Mouse (Mus musculus): ENCODE results near the gene Chst4. TPM values are rescaled to one million over a fixed set of nuclear protein-coding genes. Genes with fewer than 3 reads are reported as not detected.

Chst4 gene
- polyA plus RNA-seq, 1 experiment from 2014 or later, result 1.3 TPM

GRCm38 (mm10) chr8:110004300-110004699 is 35.2 kb downstream of the Chst4 start:
- Histone ChIP-seq H3K4me3 (no peak overlapping the region), H3K9ac (no peak overlapping the region), H3K27me3 (replicated peaks) (0 out of 2 replicates have a peak, but pooled peaks cover 5% of the 10 kb centered on the region), H3K4me1 (no peaks in the 10 kb centered on the region), H3K4me2 (no peak overlapping the region), H3K36me3 (no peaks in the 10 kb centered on the region), H3K27ac (replicated peaks) (no peak overlapping the region), H3K9me3 (no peaks in the 10 kb centered on the region)
- ATAC-seq (ENCODE audit: extremely low read depth, insufficient number of reproducible peaks, low FRiP score, low TSS enrichment), result no peak
- 64% methylated on average over 5 of the region's 5 CpGs for WGBS

DNA sequence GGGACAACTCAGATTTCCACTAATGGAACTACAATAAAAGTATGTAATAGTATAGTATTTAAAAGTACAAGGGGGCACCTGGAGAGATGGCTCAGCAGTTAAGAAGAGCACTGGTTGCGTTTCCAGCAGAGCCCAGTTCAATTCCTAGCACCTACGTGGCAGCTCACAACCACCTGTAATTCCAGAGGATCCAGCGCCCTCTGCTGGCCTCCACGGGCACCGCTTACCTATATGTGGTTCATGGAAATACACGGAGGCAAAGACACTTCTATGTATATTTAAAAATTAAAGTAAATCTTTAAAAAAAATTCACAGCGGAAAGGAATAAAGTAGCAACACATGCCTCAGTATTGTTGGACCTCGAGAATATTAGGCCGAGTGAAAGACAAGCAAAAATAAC is 36.6 kb downstream of the Chst4 start:
- H3K9me3 ChIP-seq, result no peaks in the 10 kb centered on the region
- H3K27me3 ChIP-seq (replicated peaks), result peaks cover 9% of the 10 kb centered on the region; the same call in 1 of the 2 replicates
- H3K4me2 ChIP-seq, result no peak overlapping the region
- no peak overlapping the region for H3K4me3 ChIP-seq
- H3K4me1 ChIP-seq, result no peaks in the 10 kb centered on the region
- 26% methylated on average over 9 of the region's 9 CpGs for WGBS
- H3K9ac ChIP-seq, result no peak overlapping the region
- no peak overlapping the region for H3K27ac ChIP-seq (replicated peaks)
- no peak for ATAC-seq (ENCODE audit: extremely low read depth, insufficient number of reproducible peaks, low FRiP score, low TSS enrichment)
- no peaks in the 10 kb centered on the region for H3K36me3 ChIP-seq

DNA sequence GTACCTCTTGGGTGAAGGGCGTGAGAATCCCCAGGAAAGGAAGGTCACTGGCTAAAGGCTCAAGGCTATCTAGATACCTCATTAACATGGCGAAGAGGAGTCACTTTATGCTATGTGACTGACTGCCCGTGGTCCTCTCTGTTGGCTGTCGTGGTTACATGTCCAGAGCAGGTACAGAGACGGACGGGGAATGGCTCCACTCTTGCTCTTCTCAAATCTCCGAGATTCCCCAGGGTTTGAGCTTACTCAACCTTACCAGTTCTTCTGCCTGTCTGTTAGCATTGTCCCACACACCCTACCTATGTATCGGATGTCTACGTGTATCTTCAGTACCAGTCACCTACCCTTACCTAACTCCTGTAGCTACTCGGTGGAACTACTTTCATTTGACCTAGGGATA is 39.6 kb downstream of the Chst4 start:
- WGBS, result 71% methylated on average over 10 of the region's 10 CpGs
- H3K4me1 ChIP-seq, result no peaks in the 10 kb centered on the region
- no peaks in the 10 kb centered on the region for H3K36me3 ChIP-seq
- H3K27ac ChIP-seq (replicated peaks), result no peak overlapping the region
- ATAC-seq (ENCODE audit: extremely low read depth, insufficient number of reproducible peaks, low FRiP score, low TSS enrichment), result no peak
- H3K27me3 ChIP-seq (replicated peaks), result peaks cover 9% of the 10 kb centered on the region; the same call in 1 of the 2 replicates
- no peaks in the 10 kb centered on the region for H3K9me3 ChIP-seq
- H3K4me3 ChIP-seq, result no peak overlapping the region
- no peak overlapping the region for H3K9ac ChIP-seq
- no peak overlapping the region for H3K4me2 ChIP-seq

DNA sequence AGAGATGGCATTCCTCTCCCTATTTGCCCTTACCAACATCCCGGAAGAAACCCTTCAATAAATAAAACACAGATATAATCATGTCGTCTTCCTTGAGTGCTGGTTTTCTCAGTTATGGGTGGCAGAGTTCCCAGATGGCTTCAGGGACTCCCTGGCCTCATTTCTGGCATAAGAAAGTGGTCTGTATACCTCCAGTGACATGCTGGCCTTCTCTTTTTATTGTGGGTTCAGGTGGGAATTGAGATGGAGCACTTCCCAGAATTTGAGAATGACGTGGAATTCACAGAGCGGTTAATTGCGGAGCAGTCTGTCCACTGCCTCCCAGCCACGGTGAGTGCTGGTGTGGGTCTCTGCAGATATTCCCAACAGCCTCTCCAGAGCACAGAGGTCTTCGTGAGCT is 41.5 kb downstream of the Chst4 start:
- Histone ChIP-seq H3K27ac (replicated peaks) (no peak overlapping the region), H3K9ac (no peak overlapping the region), H3K36me3 (no peaks in the 10 kb centered on the region), H3K4me1 (no peaks in the 10 kb centered on the region), H3K9me3 (no peaks in the 10 kb centered on the region), H3K4me2 (no peak overlapping the region), H3K4me3 (no peak overlapping the region), H3K27me3 (replicated peaks) (peaks cover 9% of the 10 kb centered on the region; the same call in 1 of the 2 replicates)
- no peak for ATAC-seq (ENCODE audit: extremely low read depth, insufficient number of reproducible peaks, low FRiP score, low TSS enrichment)
- 78% methylated on average over 7 of the region's 7 CpGs for WGBS

GRCm38 (mm10) chr8:109997381-109997780 is 42.2 kb downstream of the Chst4 start:
- Histone ChIP-seq H3K27ac (replicated peaks) (no peak overlapping the region), H3K4me1 (no peaks in the 10 kb centered on the region), H3K36me3 (no peaks in the 10 kb centered on the region), H3K4me2 (no peak overlapping the region), H3K9me3 (no peaks in the 10 kb centered on the region), H3K27me3 (replicated peaks) (peaks cover 9% of the 10 kb centered on the region; the same call in 1 of the 2 replicates), H3K4me3 (no peak overlapping the region), H3K9ac (no peak overlapping the region)
- no peak for ATAC-seq (ENCODE audit: extremely low read depth, insufficient number of reproducible peaks, low FRiP score, low TSS enrichment)
- 83% methylated on average over 9 of the region's 9 CpGs for WGBS

GRCm38 (mm10) chr8:109992951-109993350 is 46.6 kb downstream of the Chst4 start:
- ATAC-seq (ENCODE audit: extremely low read depth, insufficient number of reproducible peaks, low FRiP score, low TSS enrichment), result no peak
- H3K27me3 ChIP-seq (replicated peaks), result no peaks in the 10 kb centered on the region; the same call in 1 of the 2 replicates
- H3K9ac ChIP-seq, result no peak overlapping the region
- no peak overlapping the region for H3K4me2 ChIP-seq
- H3K4me1 ChIP-seq, result no peaks in the 10 kb centered on the region
- WGBS, result 69% methylated on average over 1 of the region's 1 CpGs
- H3K27ac ChIP-seq (replicated peaks), result no peak overlapping the region
- H3K9me3 ChIP-seq, result no peaks in the 10 kb centered on the region
- no peak overlapping the region for H3K4me3 ChIP-seq
- no peaks in the 10 kb centered on the region for H3K36me3 ChIP-seq

DNA sequence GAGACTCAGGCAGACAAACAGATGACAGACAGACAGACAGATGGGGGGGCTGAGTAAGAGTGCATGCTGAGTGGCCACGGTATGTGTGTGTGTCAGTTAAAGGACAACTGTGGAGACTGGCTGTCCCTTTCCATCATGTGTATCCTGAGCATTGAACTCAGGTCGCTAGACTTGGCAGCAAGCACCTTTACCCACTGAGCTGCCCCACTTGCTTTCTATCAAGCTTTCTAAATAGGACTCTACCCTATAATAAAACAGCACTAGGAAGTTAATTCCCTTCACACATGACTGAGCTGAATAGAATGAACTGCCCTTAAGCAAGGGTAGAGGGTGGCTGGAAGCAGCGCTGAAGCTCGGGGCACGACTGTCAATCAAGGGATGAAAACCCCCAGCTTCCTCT is 47.4 kb downstream of the Chst4 start:
- Histone ChIP-seq H3K9ac (no peak overlapping the region), H3K27me3 (replicated peaks) (no peaks in the 10 kb centered on the region; the same call in 1 of the 2 replicates), H3K4me3 (no peak overlapping the region), H3K4me2 (no peak overlapping the region), H3K27ac (replicated peaks) (no peak overlapping the region), H3K4me1 (no peaks in the 10 kb centered on the region), H3K36me3 (no peaks in the 10 kb centered on the region), H3K9me3 (no peaks in the 10 kb centered on the region)
- ATAC-seq (ENCODE audit: extremely low read depth, insufficient number of reproducible peaks, low FRiP score, low TSS enrichment), result no peak
- 69% methylated on average over 5 of the region's 5 CpGs for WGBS

DNA sequence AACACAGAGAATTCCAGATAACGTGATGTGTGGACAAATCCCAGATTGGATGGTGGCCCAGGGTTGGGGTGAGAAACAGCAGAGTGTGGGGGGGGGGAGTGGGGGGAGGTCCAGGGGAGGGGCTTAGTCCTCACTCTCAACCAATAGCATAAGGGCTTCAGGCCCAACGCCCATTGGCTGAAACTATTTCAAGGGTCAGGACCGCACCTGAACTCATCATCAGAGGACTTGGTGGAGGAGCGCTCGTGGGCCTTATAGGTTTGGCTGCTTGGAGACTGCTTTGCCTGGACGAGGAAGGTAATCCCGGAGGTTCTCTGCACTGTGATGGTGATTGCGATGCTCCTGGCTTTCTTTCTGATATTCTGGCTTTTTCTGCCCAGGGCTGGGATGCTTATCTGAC is 49.3 kb downstream of the Chst4 start, which contains the start of gene Tat:
Gene Tat, plus strand, starts transcription at position 214 of the 400 bp plus-strand sequence.
- no peak within 1 kb of the TSS for H3K9ac ChIP-seq
- no peaks in the 10 kb centered on the region for H3K27me3 ChIP-seq (replicated peaks)
- no peak within 1 kb of the TSS for H3K4me3 ChIP-seq
- no peaks in the 10 kb centered on the region for H3K9me3 ChIP-seq
- H3K4me1 ChIP-seq, result no peaks in the 10 kb centered on the region
- WGBS, result 70% methylated on average over 8 of the region's 8 CpGs
- ATAC-seq (ENCODE audit: extremely low read depth, insufficient number of reproducible peaks, low FRiP score, low TSS enrichment), result no peak
- no peak within 1 kb of the TSS for H3K4me2 ChIP-seq
- no peaks in the 10 kb centered on the region for H3K36me3 ChIP-seq
- no peak within 1 kb of the TSS for H3K27ac ChIP-seq (replicated peaks)

GRCm38 (mm10) chr8:109989151-109989550 is 50.4 kb downstream of the Chst4 start:
- Histone ChIP-seq H3K4me3 (no peak overlapping the region), H3K9me3 (no peaks in the 10 kb centered on the region), H3K27me3 (replicated peaks) (no peaks in the 10 kb centered on the region), H3K9ac (no peak overlapping the region), H3K4me1 (no peaks in the 10 kb centered on the region), H3K4me2 (no peak overlapping the region), H3K27ac (replicated peaks) (no peak overlapping the region), H3K36me3 (no peaks in the 10 kb centered on the region)
- WGBS, result 84% methylated on average over 8 of the region's 8 CpGs
- ATAC-seq (ENCODE audit: extremely low read depth, insufficient number of reproducible peaks, low FRiP score, low TSS enrichment), result no peak

- no peak overlapping the region for H3K4me2 ChIP-seq
- H3K9ac ChIP-seq, result no peak overlapping the region
- H3K9me3 ChIP-seq, result no peaks in the 10 kb centered on the region
- no peak for ATAC-seq (ENCODE audit: extremely low read depth, insufficient number of reproducible peaks, low FRiP score, low TSS enrichment)
- no peaks in the 10 kb centered on the region for H3K36me3 ChIP-seq
- no peak overlapping the region for H3K27ac ChIP-seq (replicated peaks)
- H3K27me3 ChIP-seq (replicated peaks), result no peaks in the 10 kb centered on the region
- WGBS, result 52% methylated on average over 7 of the region's 7 CpGs
- no peak overlapping the region for H3K4me3 ChIP-seq
- peaks cover 7% of the 10 kb centered on the region; the same call in 1 of the 2 replicates for H3K4me1 ChIP-seq
Measured at GRCm38 (mm10) chr8:109987776-109988175, 51.8 kb downstream of the Chst4 start.

- Histone ChIP-seq H3K27ac (replicated peaks) (no peak overlapping the region), H3K4me1 (peaks cover 7% of the 10 kb centered on the region; the same call in 1 of the 2 replicates), H3K36me3 (no peaks in the 10 kb centered on the region), H3K27me3 (replicated peaks) (no peaks in the 10 kb centered on the region), H3K4me2 (no peak overlapping the region), H3K4me3 (no peak overlapping the region), H3K9ac (no peak overlapping the region), H3K9me3 (no peaks in the 10 kb centered on the region)
- 48% methylated on average over 7 of the region's 7 CpGs for WGBS
- no peak for ATAC-seq (ENCODE audit: extremely low read depth, insufficient number of reproducible peaks, low FRiP score, low TSS enrichment)
Measured at GRCm38 (mm10) chr8:109986384-109986783, 53.2 kb downstream of the Chst4 start.

- Histone ChIP-seq H3K27ac (replicated peaks) (no peak overlapping the region), H3K9ac (no peak overlapping the region), H3K27me3 (replicated peaks) (no peaks in the 10 kb centered on the region), H3K4me2 (no peak overlapping the region), H3K9me3 (no peaks in the 10 kb centered on the region), H3K4me1 (peaks cover 7% of the 10 kb centered on the region; the same call in 1 of the 2 replicates), H3K4me3 (no peak overlapping the region), H3K36me3 (no peaks in the 10 kb centered on the region)
- ATAC-seq (ENCODE audit: extremely low read depth, insufficient number of reproducible peaks, low FRiP score, low TSS enrichment), result no peak
- WGBS, result 35% methylated on average over 5 of the region's 5 CpGs
Measured at GRCm38 (mm10) chr8:109983944-109984343, 55.6 kb downstream of the Chst4 start.

Data from heart, embryonic 13.5 days (tissue).